In genomic region chr1:158356051-158356461, GRCm38 (mm10) we compare ENCODE assay signal across 9 mouse cellular contexts. TPM values are rescaled to one million over a fixed set of nuclear protein-coding genes. Genes with fewer than 3 reads are reported as not detected.
DNase-seq lines count a peak whose midpoint lies in the region; ATAC-seq and TF ChIP-seq lines count a peak whose summit lies in the region.
"Had no signal": no experiment of that assay in that cellular context is flagged by ENCODE, and none has a peak within 500 bp of the region (broad histone marks: within the 10 kb centered on the region; RNA-seq: fewer than 3 reads in every experiment).

TSS of gene Brinp2 (minus strand) at chr1:158356326.

- H3K9me3 ChIP-seq in ES-Bruce4 (replicated peaks; ENCODE audit: control insufficient read depth, insufficient read depth, low read length, poor library complexity, severe bottlenecking), result no peaks in the 10 kb centered on the region
- H3K9me3 ChIP-seq in forebrain, embryonic 15.5 days, result no peaks in the 10 kb centered on the region
- no peaks in the 10 kb centered on the region for H3K9me3 ChIP-seq in heart, postnatal 0 days (replicated peaks; ENCODE audit: control insufficient read depth, low read length)

- H3K27ac ChIP-seq in ES-Bruce4 (ENCODE audit: insufficient read depth, low read length), result no peak within 1 kb of the TSS
- H3K27ac ChIP-seq in forebrain, embryonic 15.5 days (replicated peaks), result peak within 1 kb of the TSS; percentile 74
- H3K27ac ChIP-seq in heart, postnatal 0 days (ENCODE audit: low read depth), result no peak within 1 kb of the TSS

- 0% methylated on average over 30 of the region's 30 CpGs for WGBS in forebrain, embryonic 15.5 days
- WGBS in heart, postnatal 0 days, result 0% methylated on average over 30 of the region's 30 CpGs

- no peaks in the 10 kb centered on the region for H3K4me1 ChIP-seq in ES-Bruce4 (ENCODE audit: control insufficient read depth, insufficient read depth, low read length)
- H3K4me1 ChIP-seq in forebrain, embryonic 15.5 days, result peaks cover 41% of the 10 kb centered on the region
- H3K4me1 ChIP-seq in heart, postnatal 0 days (ENCODE audit: control insufficient read depth, insufficient read depth), result no peaks in the 10 kb centered on the region

- H3K4me3 ChIP-seq in ES-Bruce4 (ENCODE audit: low read depth, low read length), result peak within 1 kb of the TSS; percentile 64
- H3K4me3 ChIP-seq in forebrain, embryonic 15.5 days, result peak within 1 kb of the TSS; percentile 65
- H3K4me3 ChIP-seq in heart, postnatal 0 days (ENCODE audit: low read depth, low read length), result peak within 1 kb of the TSS; percentile 53

- no peak for TF ChIP-seq EP300 in ES-Bruce4 (IDR thresholded peaks at IDR 0.05; ENCODE audit: insufficient read depth, low read depth, low read length)
- TF ChIP-seq EP300 in heart, postnatal 0 days (IDR thresholded peaks at IDR 0.05; ENCODE audit: low read depth), result no peak

- no peak for TF ChIP-seq CTCF in ES-Bruce4 (IDR thresholded peaks at IDR 0.05; ENCODE audit: low read depth, low read length)
- TF ChIP-seq CTCF in heart, postnatal 0 days (IDR thresholded peaks at IDR 0.05; ENCODE audit: low read depth), result no peak

- TF ChIP-seq POLR2A in ES-Bruce4 (IDR thresholded peaks at IDR 0.05; ENCODE audit: insufficient read depth, low read length), result no peak

- ATAC-seq in forebrain, embryonic 15.5 days (replicated peaks), result peak; percentile 99
- peak; percentile 82; the same call in 1 of the 2 replicates for ATAC-seq in heart, postnatal 0 days (ENCODE audit: insufficient read depth, low read depth)

- no peaks in the 10 kb centered on the region for H3K36me3 ChIP-seq in ES-Bruce4 (ENCODE audit: control insufficient read depth, insufficient read depth, low read length, poor library complexity, severe bottlenecking)
- H3K36me3 ChIP-seq in forebrain, embryonic 15.5 days, result no peaks in the 10 kb centered on the region
- no peaks in the 10 kb centered on the region for H3K36me3 ChIP-seq in heart, postnatal 0 days (replicated peaks; ENCODE audit: control insufficient read depth, insufficient read depth, low read length)
- H3K36me3 ChIP-seq: G1E had no signal

- H3K27me3 ChIP-seq in ES-Bruce4 (ENCODE audit: control insufficient read depth, insufficient read depth, low read length, poor library complexity, severe bottlenecking), result no peaks in the 10 kb centered on the region; the same call in none of the 2 replicates
- H3K27me3 ChIP-seq in forebrain, embryonic 15.5 days, result no peaks in the 10 kb centered on the region
- H3K27me3 ChIP-seq in heart, postnatal 0 days (ENCODE audit: control insufficient read depth, insufficient read depth, low read length), result peaks cover 45% of the 10 kb centered on the region

- peak; percentile 92 for DNase-seq in cerebellum, adult 11 months
- DNase-seq in heart, postnatal 0 days (ENCODE audit: low spot score), result peak; percentile 23
- peak; percentile 86 for DNase-seq in kidney, postnatal 14 days
- peak; percentile 37 for DNase-seq in liver
- peak; percentile 82 for DNase-seq in neural tube, embryonic 10.5 days (ENCODE audit: extremely low spot score, low spot score)
- DNase-seq in testis, postnatal 14 days (ENCODE audit: low spot score), result peak; percentile 85

- H3K9ac ChIP-seq in ES-Bruce4 (ENCODE audit: low read depth, poor library complexity, severe bottlenecking), result peak within 1 kb of the TSS; percentile 38; the same call in 1 of the 2 replicates
- peak within 1 kb of the TSS; percentile 60 for H3K9ac ChIP-seq in forebrain, embryonic 15.5 days (replicated peaks)
- 0 out of 2 replicates have a peak within 1 kb of the TSS, but pooled peaks have one; percentile 35 for H3K9ac ChIP-seq in heart, postnatal 0 days (replicated peaks; ENCODE audit: low read depth, low read length)

- peak within 1 kb of the TSS; percentile 80 for H3K4me2 ChIP-seq in forebrain, embryonic 15.5 days (replicated peaks)
- peak within 1 kb of the TSS; percentile 76 for H3K4me2 ChIP-seq in heart, postnatal 0 days (ENCODE audit: low read depth, low read length)

RNA-seq across cellular contexts. Expression of gene Brinp2, which starts in this region (rescaled TPM):
- polyA plus RNA-seq in ES-Bruce4 (2011; ENCODE audit: insufficient read depth, insufficient read length, low read depth, missing spikeins), result 0.29 and 0.57 TPM in 2 replicates
- polyA plus RNA-seq in forebrain, embryonic 15.5 days (2015; fragmentation: Nextera tagmentation; extraction: Ambion mirVana), result 42.0 and 43.9 TPM in 2 replicates
- 0.04 and 0.27 TPM in 2 replicates for total RNA-seq in heart, postnatal 0 days (2014; rRNA removed; ENCODE audit: low replicate concordance)
- polyA plus RNA-seq in heart, postnatal 0 days (2015; fragmentation: Nextera tagmentation; extraction: Ambion mirVana), result 0.08 and 0.10 TPM in 2 replicates
- polyA plus RNA-seq: G1E had no signal

Comparison
In these comparisons a context has a peak if more than half of its experiments do, and no peak if none do; other contexts are left out.
1. RNA of gene Brinp2 (polyA plus RNA-seq): 42.0 to 43.9 TPM in forebrain, embryonic 15.5 days; 0.29 to 0.57 TPM in ES-Bruce4 and 0.08 to 0.10 TPM in heart, postnatal 0 days; every median in the first group is over 10 times any median in the second.
2. Peak in DNase-seq, ATAC-seq, H3K4me3 ChIP-seq, H3K9ac ChIP-seq and H3K4me2 ChIP-seq in heart, postnatal 0 days; RNA of the gene not detected or under 1 TPM.
3. DNase-seq: peak in every context shown above with its lines; median percentile 92 in cerebellum, adult 11 months; 86 in kidney, postnatal 14 days; 85 in testis, postnatal 14 days; 82 in neural tube, embryonic 10.5 days; 37 in liver; 23 in heart, postnatal 0 days.
4. Peak in every context shown above with its lines, with median percentiles within 50 percentile points of each other: H3K4me3 ChIP-seq and H3K9ac ChIP-seq.